Mouse (Mus musculus): ENCODE data around the gene Sox13. TPM values are rescaled to one million over a fixed set of nuclear protein-coding genes. Genes with fewer than 3 reads are reported as not detected.
A peak's percentile ranks its signal among the peaks of the same experiment; 100 is the strongest.

Sox13 gene
- polyA plus RNA-seq, 1 experiment from 2014 or later: 9.7 TPM

DNA sequence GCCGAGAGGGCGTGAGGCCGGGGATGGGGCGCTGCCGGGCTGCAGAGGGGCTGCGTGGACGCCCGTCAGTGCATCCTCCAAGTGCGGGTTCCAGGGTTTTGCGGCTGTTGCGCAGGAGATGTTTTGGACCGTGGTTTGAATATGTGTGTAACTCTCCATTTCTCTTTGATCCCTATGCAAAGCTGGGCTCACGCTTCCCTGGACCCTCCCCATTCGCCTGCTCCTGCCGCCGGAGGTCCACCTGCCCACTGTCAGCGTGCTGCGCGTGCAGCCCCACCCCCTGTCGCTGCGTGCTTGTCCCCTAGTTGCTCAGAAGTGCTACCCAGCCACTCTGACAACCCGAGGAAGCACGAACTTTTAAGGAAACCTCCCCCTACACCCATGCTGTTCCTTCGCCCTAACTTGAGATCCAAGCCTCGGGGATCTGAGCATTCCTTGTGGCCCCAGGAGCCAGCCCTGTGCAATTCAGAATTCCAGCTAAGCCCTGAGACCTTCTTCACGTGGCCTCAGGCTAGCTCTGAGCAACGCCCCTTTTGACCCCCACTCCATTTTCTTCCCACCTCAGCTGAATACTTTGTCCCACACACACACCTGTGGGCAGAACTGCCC lies 60.1 kb downstream of the Sox13 start:
- H3K27ac ChIP-seq (replicated peaks; ENCODE audit: low read depth, low read length): peak overlapping the region; percentile 55; the same call in 1 of the 2 replicates
- WGBS: 2% methylated on average over 27 of the region's 27 CpGs
- H3K9me3 ChIP-seq (ENCODE audit: control insufficient read depth, low read length): no peaks in the 10 kb centered on the region
- H3K4me1 ChIP-seq (ENCODE audit: control insufficient read depth, insufficient read depth, low read length): peaks cover 8% of the 10 kb centered on the region; the same call in 1 of the 2 replicates
- ATAC-seq (ENCODE audit: low FRiP score, low TSS enrichment) (no peak), DNase-seq (peak; percentile 50)
- H3K27me3 ChIP-seq (ENCODE audit: control insufficient read depth, insufficient read depth, low read length): peaks cover 13% of the 10 kb centered on the region
- peak overlapping the region; percentile 96 for H3K4me2 ChIP-seq (ENCODE audit: low read length)
- H3K36me3 ChIP-seq (ENCODE audit: control insufficient read depth, insufficient read depth, low read length): no peaks in the 10 kb centered on the region
- H3K9ac ChIP-seq (replicated peaks; ENCODE audit: low read length): peak overlapping the region; percentile 74
- peak overlapping the region; percentile 65 for H3K4me3 ChIP-seq (replicated peaks; ENCODE audit: low read depth, low read length)

DNA sequence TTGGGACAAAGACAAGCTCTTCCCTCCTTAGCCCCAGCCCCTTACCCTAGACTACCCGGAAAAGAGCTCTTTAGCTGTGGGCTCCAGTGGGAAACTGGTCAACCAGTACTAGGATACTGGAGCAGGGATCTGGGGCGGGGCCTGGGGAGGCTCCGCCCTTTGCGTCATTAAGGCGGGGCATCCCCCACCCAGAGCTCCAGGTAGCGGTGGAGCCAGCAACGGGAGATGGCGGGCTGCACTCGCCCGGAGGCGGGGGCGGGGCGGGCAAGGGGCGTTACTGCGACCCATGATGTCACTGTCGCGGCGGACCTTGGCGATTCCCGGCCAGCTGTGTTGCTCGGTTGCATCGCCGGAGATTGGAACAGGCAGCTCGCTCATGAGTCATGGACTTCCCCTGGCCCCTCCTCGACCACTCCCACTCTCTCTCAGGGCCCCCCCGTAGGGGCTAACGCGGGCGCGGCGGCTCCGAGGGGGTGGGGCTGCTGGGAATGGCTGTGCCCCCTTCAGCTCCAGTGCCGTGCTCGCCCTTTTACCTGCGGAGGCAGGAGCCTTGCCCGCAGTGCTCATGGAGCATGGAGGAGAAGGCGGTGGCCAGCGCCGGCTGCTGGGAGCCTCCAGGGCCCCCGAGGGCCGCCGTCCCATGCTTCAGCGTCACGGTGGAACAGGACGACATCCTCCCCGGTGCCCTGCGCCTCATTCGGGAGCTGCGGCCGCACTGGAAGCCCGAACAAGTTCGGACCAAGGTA lies 60.7 kb downstream of the Sox13 start, which contains the start of gene Etnk2:
Gene Etnk2, plus strand, starts transcription at position 297 of the 746 bp plus-strand sequence.
- H3K4me3 ChIP-seq (replicated peaks; ENCODE audit: low read depth, low read length): peak within 1 kb of the TSS; percentile 65
- peak; percentile 76 for ATAC-seq (ENCODE audit: low FRiP score, low TSS enrichment)
- WGBS: under 1% methylated on average over 50 of the region's 52 CpGs

DNA sequence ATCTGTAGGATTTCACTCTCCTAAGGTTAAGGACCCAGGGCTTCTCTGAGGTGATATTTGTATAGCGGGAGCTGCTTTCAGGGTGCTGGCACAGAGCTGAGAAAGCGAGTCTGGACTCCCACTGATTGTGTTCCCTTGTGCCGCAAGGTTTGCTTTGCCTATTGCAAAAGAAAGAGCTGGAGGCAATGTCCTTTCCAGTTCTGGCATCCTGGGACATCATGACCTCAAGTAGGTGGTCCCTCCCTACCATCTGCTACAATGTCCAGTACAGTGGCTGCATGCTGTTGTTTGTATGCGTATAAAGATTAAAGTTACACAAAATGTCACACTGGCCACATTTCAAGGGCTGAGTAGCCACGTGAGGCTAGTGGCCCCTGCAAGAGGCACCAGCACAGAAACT lies 62.1 kb downstream of the Sox13 start:
- H3K4me1 ChIP-seq (ENCODE audit: control insufficient read depth, insufficient read depth, low read length): no peaks in the 10 kb centered on the region
- H3K36me3 ChIP-seq (ENCODE audit: control insufficient read depth, insufficient read depth, low read length): no peaks in the 10 kb centered on the region
- H3K9me3 ChIP-seq (ENCODE audit: control insufficient read depth, low read length): no peaks in the 10 kb centered on the region
- 92% methylated on average over 5 of the region's 5 CpGs for WGBS
- ATAC-seq (ENCODE audit: low FRiP score, low TSS enrichment): no peak
- no peak overlapping the region for H3K4me2 ChIP-seq (ENCODE audit: low read length)
- H3K4me3 ChIP-seq (replicated peaks; ENCODE audit: low read depth, low read length): no peak overlapping the region
- H3K27ac ChIP-seq (replicated peaks; ENCODE audit: low read depth, low read length): no peak overlapping the region
- no peak for DNase-seq
- H3K9ac ChIP-seq (replicated peaks; ENCODE audit: low read length): no peak overlapping the region
- H3K27me3 ChIP-seq (ENCODE audit: control insufficient read depth, insufficient read depth, low read length): peaks cover 13% of the 10 kb centered on the region

More for the DNA sequence above, 60.7 kb downstream of the Sox13 start, which contains the start of gene Etnk2:
- H3K4me1 ChIP-seq (ENCODE audit: control insufficient read depth, insufficient read depth, low read length): peaks cover 8% of the 10 kb centered on the region; the same call in 1 of the 2 replicates
- DNase-seq: peak; percentile 86
- H3K36me3 ChIP-seq (ENCODE audit: control insufficient read depth, insufficient read depth, low read length): no peaks in the 10 kb centered on the region
- H3K27me3 ChIP-seq (ENCODE audit: control insufficient read depth, insufficient read depth, low read length): peaks cover 13% of the 10 kb centered on the region
- peak within 1 kb of the TSS; percentile 96 for H3K4me2 ChIP-seq (ENCODE audit: low read length)
- no peaks in the 10 kb centered on the region for H3K9me3 ChIP-seq (ENCODE audit: control insufficient read depth, low read length)
- H3K9ac ChIP-seq (replicated peaks; ENCODE audit: low read length): peak within 1 kb of the TSS; percentile 74
- peak within 1 kb of the TSS; percentile 55; the same call in 1 of the 2 replicates for H3K27ac ChIP-seq (replicated peaks; ENCODE audit: low read depth, low read length)

DNA sequence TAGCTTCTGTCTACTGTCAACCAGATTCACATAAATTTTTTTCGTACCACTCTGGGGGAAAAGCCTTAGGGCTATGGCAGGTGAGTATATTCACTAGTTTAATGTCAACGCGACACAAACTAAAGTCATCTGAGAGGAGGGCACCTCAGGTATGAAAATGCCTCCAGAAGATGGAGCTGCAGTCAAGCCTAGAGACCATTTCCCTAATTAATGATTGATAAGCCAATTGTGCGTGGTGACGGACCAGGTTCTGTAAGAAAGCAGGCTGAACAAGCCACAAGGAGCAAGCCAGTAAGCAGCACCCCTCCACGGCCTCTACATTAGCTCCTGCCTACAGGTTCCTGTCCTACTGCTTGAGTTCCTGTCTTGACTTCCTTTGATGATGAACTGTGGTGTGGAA lies 63.2 kb downstream of the Sox13 start:
- peaks cover 13% of the 10 kb centered on the region for H3K27me3 ChIP-seq (ENCODE audit: control insufficient read depth, insufficient read depth, low read length)
- H3K27ac ChIP-seq (replicated peaks; ENCODE audit: low read depth, low read length): no peak overlapping the region
- DNase-seq (no peak), ATAC-seq (ENCODE audit: low FRiP score, low TSS enrichment) (no peak)
- H3K36me3 ChIP-seq (ENCODE audit: control insufficient read depth, insufficient read depth, low read length): no peaks in the 10 kb centered on the region
- no peak overlapping the region for H3K4me3 ChIP-seq (replicated peaks; ENCODE audit: low read depth, low read length)
- H3K9me3 ChIP-seq (ENCODE audit: control insufficient read depth, low read length): no peaks in the 10 kb centered on the region
- H3K4me1 ChIP-seq (ENCODE audit: control insufficient read depth, insufficient read depth, low read length): no peaks in the 10 kb centered on the region
- 90% methylated on average over 6 of the region's 6 CpGs for WGBS
- H3K9ac ChIP-seq (replicated peaks; ENCODE audit: low read length): no peak overlapping the region
- H3K4me2 ChIP-seq (ENCODE audit: low read length): no peak overlapping the region

DNA sequence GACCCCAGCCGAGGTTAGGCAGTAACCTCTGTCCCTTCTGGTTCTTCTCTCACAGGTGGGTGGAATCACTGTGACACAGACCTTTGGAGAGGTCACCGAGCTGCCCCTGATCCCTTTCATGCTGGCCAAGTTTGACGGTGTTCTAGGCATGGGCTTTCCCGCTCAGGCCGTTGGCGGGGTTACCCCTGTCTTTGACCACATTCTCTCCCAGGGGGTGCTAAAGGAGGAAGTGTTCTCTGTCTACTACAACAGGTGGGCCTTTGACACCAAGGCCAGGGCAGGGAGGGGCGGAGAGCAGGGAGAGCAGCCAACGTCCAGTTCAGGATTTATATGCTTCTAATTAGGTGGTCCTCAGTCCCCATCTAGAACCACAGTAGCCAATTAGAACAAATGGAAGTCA lies 67.8 kb downstream of the Sox13 start:
- no peak overlapping the region for H3K27ac ChIP-seq (replicated peaks; ENCODE audit: low read depth, low read length)
- no peak overlapping the region for H3K4me3 ChIP-seq (replicated peaks; ENCODE audit: low read depth, low read length)
- no peaks in the 10 kb centered on the region for H3K36me3 ChIP-seq (ENCODE audit: control insufficient read depth, insufficient read depth, low read length)
- H3K4me1 ChIP-seq (ENCODE audit: control insufficient read depth, insufficient read depth, low read length): 0 out of 2 replicates have a peak, but pooled peaks cover 2% of the 10 kb centered on the region
- H3K27me3 ChIP-seq (ENCODE audit: control insufficient read depth, insufficient read depth, low read length): no peaks in the 10 kb centered on the region
- H3K4me2 ChIP-seq (ENCODE audit: low read length): no peak overlapping the region
- 77% methylated on average over 8 of the region's 8 CpGs for WGBS
- no peak overlapping the region for H3K9ac ChIP-seq (replicated peaks; ENCODE audit: low read length)
- no peaks in the 10 kb centered on the region for H3K9me3 ChIP-seq (ENCODE audit: control insufficient read depth, low read length)
- DNase-seq: no peak
- no peak for ATAC-seq (ENCODE audit: low FRiP score, low TSS enrichment)

DNA sequence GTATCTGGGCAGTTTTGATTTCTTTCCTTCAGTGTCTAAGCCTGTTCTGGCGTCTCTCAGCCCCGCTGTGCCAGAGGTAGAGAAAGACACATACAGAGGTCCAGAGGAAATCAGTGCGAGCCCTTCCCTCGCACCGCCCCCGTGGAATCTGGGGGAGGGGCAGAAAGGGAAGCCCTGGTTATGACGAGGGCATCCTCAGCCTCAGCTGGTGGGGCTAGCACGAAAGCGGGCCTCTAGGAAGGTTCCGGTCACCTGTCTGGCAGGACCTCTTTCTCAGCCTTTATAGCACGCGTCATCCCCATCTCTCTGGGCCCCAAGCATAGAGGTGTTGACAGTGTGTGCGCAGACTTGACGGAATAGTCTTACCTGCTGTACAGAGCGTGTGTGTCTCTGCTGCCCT lies 68.3 kb downstream of the Sox13 start:
- 63% methylated on average over 15 of the region's 15 CpGs for WGBS
- no peak overlapping the region for H3K9ac ChIP-seq (replicated peaks; ENCODE audit: low read length)
- no peak for ATAC-seq (ENCODE audit: low FRiP score, low TSS enrichment)
- H3K27ac ChIP-seq (replicated peaks; ENCODE audit: low read depth, low read length): no peak overlapping the region
- H3K4me2 ChIP-seq (ENCODE audit: low read length): no peak overlapping the region
- H3K4me3 ChIP-seq (replicated peaks; ENCODE audit: low read depth, low read length): no peak overlapping the region
- no peaks in the 10 kb centered on the region for H3K9me3 ChIP-seq (ENCODE audit: control insufficient read depth, low read length)
- H3K4me1 ChIP-seq (ENCODE audit: control insufficient read depth, insufficient read depth, low read length): 0 out of 2 replicates have a peak, but pooled peaks cover 4% of the 10 kb centered on the region
- no peaks in the 10 kb centered on the region for H3K27me3 ChIP-seq (ENCODE audit: control insufficient read depth, insufficient read depth, low read length)
- no peaks in the 10 kb centered on the region for H3K36me3 ChIP-seq (ENCODE audit: control insufficient read depth, insufficient read depth, low read length)
- no peak for DNase-seq

DNA sequence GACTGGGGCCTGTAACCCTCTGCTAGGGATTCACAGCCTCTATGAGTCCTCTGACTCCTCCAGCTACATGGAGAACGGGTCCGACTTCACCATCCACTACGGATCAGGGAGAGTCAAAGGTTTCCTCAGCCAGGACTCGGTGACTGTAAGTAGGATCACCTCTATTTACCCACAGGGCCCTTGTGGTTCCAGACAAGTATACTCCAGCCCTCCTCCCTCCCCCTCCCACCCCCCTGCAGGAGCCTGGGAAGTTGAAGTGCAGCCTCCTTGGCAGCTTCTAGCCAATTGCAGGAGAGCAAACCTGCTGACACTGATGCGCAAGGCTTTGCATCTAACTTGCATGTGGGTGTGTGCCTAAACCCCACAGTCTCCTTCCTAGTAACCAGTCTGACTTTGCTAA lies 68.7 kb downstream of the Sox13 start:
- H3K4me2 ChIP-seq (ENCODE audit: low read length): no peak overlapping the region
- 48% methylated on average over 5 of the region's 5 CpGs for WGBS
- no peak overlapping the region for H3K9ac ChIP-seq (replicated peaks; ENCODE audit: low read length)
- no peaks in the 10 kb centered on the region for H3K36me3 ChIP-seq (ENCODE audit: control insufficient read depth, insufficient read depth, low read length)
- 0 out of 2 replicates have a peak, but pooled peaks cover 4% of the 10 kb centered on the region for H3K4me1 ChIP-seq (ENCODE audit: control insufficient read depth, insufficient read depth, low read length)
- DNase-seq (no peak), ATAC-seq (ENCODE audit: low FRiP score, low TSS enrichment) (no peak)
- no peak overlapping the region for H3K4me3 ChIP-seq (replicated peaks; ENCODE audit: low read depth, low read length)
- no peaks in the 10 kb centered on the region for H3K27me3 ChIP-seq (ENCODE audit: control insufficient read depth, insufficient read depth, low read length)
- no peaks in the 10 kb centered on the region for H3K9me3 ChIP-seq (ENCODE audit: control insufficient read depth, low read length)
- H3K27ac ChIP-seq (replicated peaks; ENCODE audit: low read depth, low read length): no peak overlapping the region

DNA sequence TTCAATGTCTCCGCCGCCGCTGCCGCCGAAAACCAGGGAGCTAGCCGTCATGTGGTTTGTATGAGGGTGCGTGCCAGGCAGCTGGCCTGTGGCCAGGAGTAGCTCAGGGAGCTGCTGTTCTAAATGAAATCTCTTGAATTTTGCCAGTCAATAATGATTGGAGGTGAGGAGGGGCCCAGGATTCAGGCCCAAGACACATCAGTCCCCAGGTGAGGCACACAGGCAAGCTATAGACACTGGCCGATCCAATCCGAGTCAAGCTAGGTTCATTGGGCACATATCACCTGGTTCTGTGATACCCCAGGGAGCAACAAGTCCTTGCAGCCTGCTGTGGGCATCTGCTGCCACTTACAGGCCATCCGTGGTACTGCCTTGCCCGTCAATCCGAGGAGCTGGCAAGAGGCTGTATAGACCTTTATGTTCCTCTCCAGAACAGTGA lies 70.8 kb downstream of the Sox13 start:
- no peaks in the 10 kb centered on the region for H3K9me3 ChIP-seq (ENCODE audit: control insufficient read depth, low read length)
- no peak overlapping the region for H3K4me2 ChIP-seq (ENCODE audit: low read length)
- ATAC-seq (ENCODE audit: low FRiP score, low TSS enrichment): peak; percentile 62; the same call in 1 of the 2 replicates
- peak; percentile 85 for DNase-seq
- H3K4me3 ChIP-seq (replicated peaks; ENCODE audit: low read depth, low read length): no peak overlapping the region
- no peak overlapping the region for H3K27ac ChIP-seq (replicated peaks; ENCODE audit: low read depth, low read length)
- no peaks in the 10 kb centered on the region for H3K27me3 ChIP-seq (ENCODE audit: control insufficient read depth, insufficient read depth, low read length)
- 0 out of 2 replicates have a peak, but pooled peaks cover 4% of the 10 kb centered on the region for H3K4me1 ChIP-seq (ENCODE audit: control insufficient read depth, insufficient read depth, low read length)
- 49% methylated on average over 12 of the region's 12 CpGs for WGBS
- H3K36me3 ChIP-seq (ENCODE audit: control insufficient read depth, insufficient read depth, low read length): no peaks in the 10 kb centered on the region
- H3K9ac ChIP-seq (replicated peaks; ENCODE audit: low read length): no peak overlapping the region
